ENCODE assay signal across 9 mouse cellular contexts in the genomic region with DNA sequence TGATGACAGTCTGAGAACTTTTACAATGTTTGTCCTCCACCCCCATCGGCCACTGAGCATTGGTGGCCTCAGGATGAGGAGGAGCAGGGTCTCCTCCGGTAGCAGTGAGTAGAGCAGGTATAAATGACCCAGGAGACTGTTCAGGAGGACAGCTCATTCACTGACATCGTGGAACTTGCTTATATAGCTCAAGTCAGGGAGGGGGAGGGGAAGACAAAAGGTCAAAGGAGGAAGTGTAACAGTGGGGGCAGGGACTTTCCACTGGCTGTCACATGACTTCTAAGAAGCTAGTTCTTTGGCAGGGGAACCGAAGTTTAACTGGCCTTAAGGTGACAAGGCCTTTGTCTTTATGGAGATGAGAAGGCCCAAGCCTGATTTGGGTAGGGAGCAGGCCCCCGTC. TPM values are rescaled to one million over a fixed set of nuclear protein-coding genes. Genes with fewer than 3 reads are reported as not detected.
DNase-seq lines count a peak whose midpoint lies in the region; ATAC-seq and TF ChIP-seq lines count a peak whose summit lies in the region.
"Had no signal": no experiment of that assay in that cellular context is flagged by ENCODE, and none has a peak within 500 bp of the region (broad histone marks: within the 10 kb centered on the region; RNA-seq: fewer than 3 reads in every experiment).

No protein-coding gene starts in this region.

- no peak overlapping the region for H3K4me3 ChIP-seq in forebrain, embryonic 10.5 days
- H3K4me3 ChIP-seq in forebrain, postnatal 0 days (ENCODE audit: low read depth, low read length) = no peak overlapping the region

- ATAC-seq in forebrain, postnatal 0 days = no peak
- ATAC-seq in hematopoietic stem cell, adult 5-6 weeks (replicated peaks in 1 of 2; ENCODE audit: insufficient read depth in 1 of 2, low FRiP score in 2 of 2, low TSS enrichment in 1 of 2, low read depth in 1 of 2, poor library complexity in 2 of 2, severe bottlenecking in 2 of 2) = peak; percentile 64 to 75; a peak in 3 of 4 replicates
- ATAC-seq in neutrophil, adult 5-6 weeks (ENCODE audit: extremely low read depth, insufficient number of reproducible peaks, low FRiP score, poor library complexity, severe bottlenecking) = peak; percentile 94
- ATAC-seq: midbrain, embryonic 16.5 days had no signal

- peaks cover 11% of the 10 kb centered on the region for H3K4me1 ChIP-seq in forebrain, embryonic 10.5 days
- no peaks in the 10 kb centered on the region for H3K4me1 ChIP-seq in forebrain, postnatal 0 days (ENCODE audit: insufficient read depth)

- no peaks in the 10 kb centered on the region for H3K9me3 ChIP-seq in forebrain, embryonic 10.5 days
- no peaks in the 10 kb centered on the region for H3K9me3 ChIP-seq in forebrain, postnatal 0 days (ENCODE audit: low read length)

- no peak overlapping the region for H3K4me2 ChIP-seq in forebrain, postnatal 0 days (ENCODE audit: low read depth)

- WGBS in forebrain, embryonic 10.5 days = 71% methylated on average over 5 of the region's 5 CpGs
- 76% methylated on average over 5 of the region's 5 CpGs for WGBS in forebrain, postnatal 0 days

- DNase-seq in forebrain, embryonic 10.5 days (ENCODE audit: extremely low spot score, low spot score) = no peak
- DNase-seq in forebrain, postnatal 0 days = no peak
- peak; percentile 92 for DNase-seq in CD4-positive, CD25-positive, alpha-beta regulatory T cell, adult 2 months (ENCODE audit: low read depth, low spot score)
- DNase-seq in cerebellum, adult 18-20 months = no peak
- no peak for DNase-seq in adrenal gland, adult 8-10 months
- DNase-seq in ovary, postnatal 14 days (ENCODE audit: low spot score) = no peak

- no peaks in the 10 kb centered on the region for H3K27me3 ChIP-seq in forebrain, embryonic 10.5 days (ENCODE audit: poor library complexity, severe bottlenecking)
- no peaks in the 10 kb centered on the region for H3K27me3 ChIP-seq in forebrain, postnatal 0 days (ENCODE audit: insufficient read depth, low read length)

- 0 out of 2 replicates have a peak overlapping the region, but pooled peaks have one; percentile 44 for H3K27ac ChIP-seq in forebrain, embryonic 10.5 days
- no peak overlapping the region for H3K27ac ChIP-seq in forebrain, postnatal 0 days (ENCODE audit: low read depth, low read length)

- no peaks in the 10 kb centered on the region for H3K36me3 ChIP-seq in forebrain, embryonic 10.5 days (replicated peaks)
- H3K36me3 ChIP-seq in forebrain, postnatal 0 days (ENCODE audit: insufficient read depth) = no peaks in the 10 kb centered on the region

- no peak for TF ChIP-seq CTCF in forebrain, postnatal 0 days (IDR thresholded peaks at IDR 0.05; ENCODE audit: low read depth)

- H3K9ac ChIP-seq in forebrain, postnatal 0 days = no peak overlapping the region

RNA-seq across cellular contexts. Expression of gene Atf7ip, which starts 8.2 kb away (rescaled TPM):
- 44.2 and 46.7 TPM in 2 replicates for polyA plus RNA-seq in forebrain, embryonic 10.5 days (2016; fragmentation: Nextera tagmentation; extraction: Ambion mirVana)
- total RNA-seq in forebrain, postnatal 0 days (2014; rRNA removed) = 35.0 and 54.8 TPM in 2 replicates
- polyA plus RNA-seq in forebrain, postnatal 0 days (2015; fragmentation: Nextera tagmentation; extraction: Ambion mirVana) = 12.6 and 23.5 TPM in 2 replicates
- total RNA-seq in hematopoietic stem cell, adult 5-6 weeks (2017) = 59.3 and 112 TPM in 2 replicates
- 194 and 211 TPM in 2 replicates for total RNA-seq in neutrophil, adult 5-6 weeks (2017)
- total RNA-seq in adrenal gland, adult 8-10 months (2022) = 100 to 1,000 TPM in 2 of 4 experiments, 10 to 100 TPM in 2; 79.2 to 127 (median 99.1) TPM
